Mouse (Mus musculus): Measurements from ENCODE around the gene Stox1.
A peak's percentile ranks its signal among the peaks of the same experiment; 100 is the strongest.
"Not testable (repeated sequence)": the region's sequence is repeated elsewhere in the genome, so short reads cannot be mapped to it uniquely, and the experiment has no call there.

Gene Stox1

GRCm38 (mm10) chr10:62725771-62726687 is at the start of gene Stox1:
TSS of gene Stox1 (minus strand) at chr10:62726128.
- no peak for DNase-seq (ENCODE audit: extremely low read depth, low read depth)

- peak; percentile 38 for DNase-seq (ENCODE audit: extremely low read depth, low read depth)
Measured at GRCm38 (mm10) chr10:62750781-62751180, 24.9 kb upstream of the Stox1 start.

- no peak for DNase-seq (ENCODE audit: extremely low read depth, low read depth)
Measured at GRCm38 (mm10) chr10:62739961-62740737, 14.2 kb upstream of the Stox1 start.

- DNase-seq (ENCODE audit: extremely low read depth, low read depth): no peak
Measured at GRCm38 (mm10) chr10:62736965-62737688, 11.2 kb upstream of the Stox1 start.

DNA sequence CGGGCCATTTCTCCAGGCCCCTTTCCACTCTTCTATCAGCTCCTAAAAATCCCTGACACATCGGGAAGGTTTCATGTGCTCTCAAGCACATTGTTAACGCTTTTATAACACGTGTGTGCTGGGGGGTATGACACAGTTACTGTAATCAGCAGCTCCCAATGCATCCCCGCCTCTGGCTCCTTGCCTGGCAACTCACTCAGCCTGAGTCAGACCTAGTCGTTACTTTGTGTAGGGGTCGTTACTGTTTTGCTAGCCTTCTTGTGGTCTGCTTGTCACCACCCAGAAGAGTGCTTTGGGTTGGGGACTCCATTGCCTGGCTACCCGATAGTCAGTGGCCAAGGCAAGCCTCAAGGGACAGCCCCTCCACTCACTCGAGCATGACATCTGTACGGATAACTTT is 4.9 kb upstream of the Stox1 start:
- no peak for DNase-seq (ENCODE audit: extremely low read depth, low read depth)

DNA sequence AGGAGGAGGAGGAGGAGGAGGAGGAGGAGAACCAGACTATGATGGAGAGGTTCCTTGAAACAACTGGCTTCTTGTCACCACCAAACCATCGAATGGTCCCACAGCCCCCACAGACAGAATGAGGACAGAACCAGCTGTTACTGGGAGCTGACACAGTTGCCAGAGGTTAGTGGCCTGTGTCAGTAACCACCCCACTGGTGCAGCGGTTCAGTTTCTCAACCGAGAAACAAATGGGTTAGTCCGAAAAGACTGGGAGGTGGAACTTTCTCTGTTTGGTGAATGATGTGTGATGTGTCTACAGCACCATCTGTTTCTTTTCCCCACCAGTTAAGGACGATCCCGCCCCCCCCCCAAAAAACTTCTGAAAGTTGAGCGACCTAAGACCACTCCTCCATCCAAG is 992 bp downstream of the Stox1 start:
- DNase-seq (ENCODE audit: extremely low read depth, low read depth): no peak

DNA sequence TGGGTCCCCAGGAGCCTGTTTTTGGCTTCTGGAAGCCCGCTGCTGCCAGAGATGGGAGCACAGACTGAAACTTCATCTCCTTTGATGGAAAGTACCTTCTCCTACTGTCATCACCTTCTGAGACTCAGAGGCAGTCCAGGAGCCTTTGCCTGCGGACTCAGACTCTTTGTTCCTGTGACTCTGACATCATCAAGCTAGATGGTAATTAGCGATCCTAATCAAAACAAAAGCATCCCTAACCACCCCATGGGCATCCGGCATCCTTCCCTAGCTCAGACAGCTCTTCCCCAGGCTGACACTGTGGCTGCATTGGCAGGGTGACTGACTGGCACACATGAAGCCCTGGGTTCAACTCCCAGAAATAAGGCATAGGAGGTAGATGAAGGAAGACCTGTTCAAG is 3.2 kb downstream of the Stox1 start:
- no peak for DNase-seq (ENCODE audit: extremely low read depth, low read depth)

DNA sequence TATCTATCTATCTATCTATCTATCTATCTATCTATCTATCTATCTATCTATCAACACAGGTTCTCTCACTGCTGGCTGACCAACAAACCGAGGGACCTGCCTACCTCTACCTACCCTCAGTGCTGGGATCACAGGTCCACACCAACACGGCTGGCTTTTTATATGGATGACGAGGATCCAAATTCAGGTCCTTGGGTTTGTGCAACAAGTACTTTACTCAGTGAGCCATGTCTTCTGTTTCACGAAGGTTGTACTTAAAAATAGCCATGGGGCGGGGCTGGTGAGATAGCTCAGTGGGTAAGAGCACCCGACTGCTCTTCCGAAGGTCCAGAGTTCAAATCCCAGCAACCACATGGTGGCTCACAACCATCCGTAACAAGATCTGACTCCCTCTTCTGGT is 5.4 kb downstream of the Stox1 start:
- not testable (repeated sequence) for DNase-seq (ENCODE audit: extremely low read depth, low read depth)

- no peak for DNase-seq (ENCODE audit: extremely low read depth, low read depth)
Measured at GRCm38 (mm10) chr10:62713457-62713856, 12.5 kb downstream of the Stox1 start.

- no peak for DNase-seq (ENCODE audit: extremely low read depth, low read depth)
Measured at GRCm38 (mm10) chr10:62703579-62703978, 22.3 kb downstream of the Stox1 start.

DNA sequence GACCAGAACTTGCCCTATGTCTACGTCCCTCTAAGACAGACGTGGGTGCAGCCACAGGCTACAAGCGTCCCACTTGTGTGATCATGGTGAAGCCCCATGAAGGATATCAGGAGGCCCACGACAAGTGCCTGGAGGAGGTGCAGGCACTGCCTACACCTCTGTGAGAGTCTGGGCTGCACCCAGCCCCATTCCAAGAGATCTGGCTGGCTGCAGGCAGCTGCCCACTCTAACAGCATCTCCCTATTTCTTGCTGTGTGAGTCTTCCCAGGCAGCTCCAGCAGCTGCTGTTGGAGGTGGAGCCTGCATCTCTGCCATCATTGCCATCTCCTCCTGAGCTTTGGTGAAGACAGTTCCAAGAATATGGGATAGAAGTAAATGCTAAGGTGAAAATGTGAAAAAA is 23.5 kb downstream of the Stox1 start:
- DNase-seq (ENCODE audit: extremely low read depth, low read depth): no peak

- DNase-seq (ENCODE audit: extremely low read depth, low read depth): no peak
Measured at GRCm38 (mm10) chr10:62692771-62693170, 33.2 kb downstream of the Stox1 start.

GRCm38 (mm10) chr10:62692244-62692643 is 33.7 kb downstream of the Stox1 start:
- DNase-seq (ENCODE audit: extremely low read depth, low read depth): no peak

DNA sequence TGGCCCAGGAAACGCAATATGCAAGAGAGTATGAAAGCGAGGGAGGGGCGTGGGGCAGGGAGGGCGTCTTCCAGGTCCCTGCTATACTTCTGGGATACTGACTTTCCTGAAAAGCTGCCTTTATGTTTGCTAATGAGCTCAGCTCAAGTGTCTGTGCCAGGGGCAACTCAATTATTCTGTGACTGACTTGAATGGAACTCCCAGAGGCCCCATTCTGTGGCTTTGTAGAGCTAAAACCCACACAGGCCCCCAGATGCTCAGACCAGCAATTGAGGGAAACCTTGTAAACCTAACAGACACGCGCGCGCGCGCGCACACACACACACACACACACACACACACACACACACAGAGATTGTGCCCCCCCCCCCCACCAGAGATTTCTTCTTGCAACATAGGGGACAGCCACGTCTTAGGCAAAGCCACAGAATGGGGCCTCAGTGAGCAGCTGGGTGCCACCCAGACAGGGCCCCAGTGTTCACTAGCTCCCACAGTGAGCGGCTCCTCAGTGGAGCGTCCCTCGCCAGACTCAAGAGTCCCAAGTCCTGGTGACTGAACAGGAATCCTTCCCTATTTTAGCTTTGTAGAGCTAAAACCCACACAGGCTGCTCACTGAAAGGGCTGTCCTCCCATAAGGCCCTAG is 38.8 kb downstream of the Stox1 start:
- no peak for DNase-seq (ENCODE audit: extremely low read depth, low read depth)

- DNase-seq (ENCODE audit: extremely low read depth, low read depth): no peak
Measured at GRCm38 (mm10) chr10:62683043-62683442, 42.9 kb downstream of the Stox1 start.

- DNase-seq (ENCODE audit: extremely low read depth, low read depth): peak; percentile 13
Measured at GRCm38 (mm10) chr10:62679833-62680232, 46.1 kb downstream of the Stox1 start.

GRCm38 (mm10) chr10:62677329-62677728 is 48.6 kb downstream of the Stox1 start:
- no peak for DNase-seq (ENCODE audit: extremely low read depth, low read depth)

DNA sequence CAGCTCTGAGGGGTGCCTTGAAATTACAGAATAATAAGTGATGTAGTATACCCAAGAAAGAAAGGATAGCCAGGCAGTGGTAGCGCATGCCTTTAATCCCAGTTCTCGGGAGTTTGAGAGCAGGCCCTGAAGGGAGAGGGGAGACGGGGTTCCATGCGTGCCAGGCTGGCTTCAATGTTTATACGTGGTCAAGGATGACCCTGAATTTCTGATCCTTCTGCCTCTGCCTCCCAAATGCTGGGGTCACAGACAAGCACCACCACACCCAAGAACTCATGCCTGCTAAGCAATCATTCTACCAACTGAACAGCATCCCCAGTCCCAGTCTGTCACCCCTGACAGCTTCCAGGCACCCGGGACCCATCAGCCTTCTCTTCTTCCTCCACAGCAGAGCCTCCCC is 49.7 kb downstream of the Stox1 start:
- DNase-seq (ENCODE audit: extremely low read depth, low read depth): no peak

DNA sequence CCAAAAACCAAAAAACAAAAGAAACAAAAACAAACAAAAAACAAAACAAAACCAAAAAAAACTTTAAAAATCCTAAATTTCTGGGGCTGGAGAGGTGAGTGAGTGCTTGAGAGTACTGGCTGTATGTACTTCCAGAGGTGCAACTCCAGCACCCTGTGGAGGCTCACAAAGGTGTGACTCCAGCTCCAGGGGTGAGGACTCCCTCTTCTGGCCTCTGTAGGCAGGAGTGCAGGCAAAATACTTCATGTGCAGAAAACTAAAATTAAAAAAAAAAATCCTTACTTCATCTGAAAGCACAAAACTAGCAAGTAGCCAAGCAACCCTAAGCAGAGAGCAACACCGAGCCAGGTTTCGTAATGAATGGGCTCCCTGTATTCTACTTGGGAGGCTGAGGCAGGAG is 53.6 kb downstream of the Stox1 start:
- no peak for DNase-seq (ENCODE audit: extremely low read depth, low read depth)

GRCm38 (mm10) chr10:62669245-62669644 is 56.7 kb downstream of the Stox1 start:
- no peak for DNase-seq (ENCODE audit: extremely low read depth, low read depth)

DNA sequence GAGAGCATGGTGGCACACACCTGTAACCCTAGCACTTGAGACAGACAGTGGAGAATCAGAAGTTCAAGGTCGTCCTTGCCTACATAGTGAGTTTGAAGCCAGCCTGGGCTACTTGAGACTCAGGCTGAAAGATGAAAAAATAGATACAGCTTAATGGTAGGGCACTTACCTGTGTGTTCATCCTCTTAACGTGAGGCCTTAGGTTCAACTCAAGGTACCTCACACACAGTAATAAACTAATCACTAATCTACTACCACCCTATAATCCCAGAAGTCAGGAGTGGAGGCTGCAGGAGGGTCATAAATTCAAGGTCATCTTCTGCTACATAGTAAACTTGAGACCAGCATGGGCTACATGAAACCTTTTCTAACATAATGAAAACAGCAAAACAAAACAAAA is 57.5 kb downstream of the Stox1 start:
- DNase-seq (ENCODE audit: extremely low read depth, low read depth): no peak
